Mouse (Mus musculus): Measurements from ENCODE around the gene Nipsnap3b.

The Nipsnap3b gene
- long read RNA-seq, experiment 1, transcript Nipsnap3b-201 (6 exons, 1,552 nt), result major isoform, 120 of 126 reads
- long read RNA-seq, experiment 1, partial matches to known transcripts, result 1 of 126 reads
- long read RNA-seq, experiment 1, other reads (novel, unspliced or antisense), result 4 of 126 reads
- long read RNA-seq, experiment 2, transcript Nipsnap3b-201 (6 exons, 1,552 nt), result major isoform, 88 of 93 reads
- long read RNA-seq, experiment 2, partial matches to known transcripts, result 2 of 93 reads
- long read RNA-seq, experiment 2, other reads (novel, unspliced or antisense), result 1 of 93 reads

- intact Hi-C loops (cut with DNase I), result no loop called here
Measured at GRCm38 (mm10) chr4:53011732-53012361, at the start of gene Nipsnap3b. Gene Nipsnap3b (plus strand): TSS chr4:53011880.

DNA sequence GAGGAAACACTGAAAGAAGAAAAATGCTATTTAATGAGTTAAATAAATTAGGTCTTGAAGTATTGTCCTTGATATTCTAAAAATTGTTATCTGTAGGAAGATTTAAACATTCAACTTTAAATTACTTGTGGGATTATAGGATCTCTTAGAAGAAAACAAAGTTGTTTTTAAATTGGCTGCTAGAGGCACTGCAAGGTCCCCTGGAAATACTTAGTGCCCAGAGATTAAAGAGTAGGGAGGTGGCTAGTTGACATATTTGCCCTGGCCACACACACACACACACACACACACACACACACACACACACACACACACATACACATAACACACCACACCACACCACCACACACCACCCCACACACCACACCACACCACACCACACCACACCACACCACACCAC lies 47.4 kb upstream of the Nipsnap3b start, which contains the start of gene Olfr270:
Gene Olfr270 (plus strand): TSS at position 301 of the 400 bp plus-strand sequence.
- intact Hi-C loops (cut with DNase I), result no loop called here

DNA sequence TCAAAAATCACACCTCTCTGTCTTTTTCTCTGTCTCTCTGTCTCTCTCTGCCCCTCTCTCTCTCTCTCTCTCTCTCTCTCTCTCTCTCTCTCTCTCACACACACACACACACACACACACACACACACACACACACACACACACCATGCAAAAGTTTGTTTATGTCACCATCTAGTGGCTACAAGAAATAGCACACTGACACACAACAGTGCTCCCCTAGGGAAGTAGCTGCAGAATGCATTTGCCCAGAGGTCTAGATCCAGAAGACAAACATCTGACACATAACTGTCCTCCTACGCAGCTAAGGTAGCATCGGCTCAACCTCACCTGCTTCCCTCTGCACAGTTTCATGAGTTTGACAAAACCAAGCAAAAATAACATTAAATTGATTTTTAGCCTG lies 26.5 kb upstream of the Nipsnap3b start:
- intact Hi-C loops (cut with DNase I), result no loop called here

DNA sequence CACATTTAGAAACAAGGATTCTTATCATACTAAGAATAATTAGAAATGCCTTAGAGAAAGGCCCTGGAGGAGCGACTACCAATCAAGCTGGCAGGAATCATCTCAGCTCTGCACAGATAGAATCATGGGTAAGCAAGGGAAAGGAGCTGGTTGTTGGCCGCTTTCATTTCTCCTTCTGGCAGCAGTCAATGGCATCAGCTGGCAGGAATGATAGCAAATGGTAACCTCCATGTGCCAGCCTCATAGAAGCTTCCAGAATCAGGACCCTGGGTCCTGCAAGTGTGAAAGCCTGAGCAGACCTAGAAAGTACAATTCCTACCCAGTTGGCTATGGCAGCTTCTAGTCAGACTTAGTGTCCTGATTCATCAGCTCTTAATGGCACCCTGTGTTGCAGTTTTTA lies 25.4 kb upstream of the Nipsnap3b start:
- intact Hi-C loops (cut with DNase I), result no loop called here

DNA sequence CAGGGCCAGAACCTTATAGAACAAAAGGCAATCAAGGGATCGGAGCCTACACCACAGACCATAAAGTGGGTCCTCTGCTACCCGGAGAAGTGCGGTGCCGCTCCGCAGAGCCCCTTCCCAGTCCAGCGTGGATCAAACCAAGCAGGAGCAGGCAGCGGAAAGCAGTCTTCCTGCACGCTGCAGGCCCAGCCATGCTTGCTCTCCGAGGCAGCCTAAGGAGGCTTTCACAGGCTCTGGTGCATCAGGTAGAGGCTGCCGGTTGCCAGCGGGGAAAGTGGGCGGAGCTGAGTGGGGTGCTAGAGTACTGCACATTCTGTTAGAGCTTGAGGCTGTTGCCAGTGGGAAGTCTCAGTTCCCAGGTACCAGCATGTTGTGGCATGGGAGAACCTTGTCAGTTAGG lies 22.4 kb upstream of the Nipsnap3b start, which contains the start of gene Nipsnap3a:
Gene Nipsnap3a (plus strand): TSS at position 25 of the 400 bp plus-strand sequence.
- intact Hi-C loops (cut with DNase I), result no loop called here

GRCm38 (mm10) chr4:52999449-52999848 lies 12.2 kb upstream of the Nipsnap3b start:
- intact Hi-C loops (cut with DNase I), result no loop called here

DNA sequence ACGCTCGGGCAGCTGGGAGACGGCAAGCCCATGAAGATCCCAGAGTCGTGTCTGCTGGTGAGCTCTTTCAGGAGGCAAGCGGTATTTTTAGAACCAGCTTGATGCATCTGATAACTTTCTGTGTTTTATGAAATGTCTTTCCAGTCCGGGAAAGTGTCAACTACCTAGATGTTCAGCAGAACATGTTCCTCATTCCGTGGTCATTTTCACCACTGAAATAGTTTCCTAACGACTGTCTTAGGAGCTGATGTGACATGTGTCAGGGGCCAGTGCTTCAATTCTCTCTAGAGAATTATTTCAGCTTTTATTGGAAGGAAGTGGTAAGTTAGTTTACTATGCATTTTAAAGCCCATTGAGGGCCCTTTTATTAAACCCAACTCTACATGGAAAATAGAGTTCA lies 11.5 kb upstream of the Nipsnap3b start:
- intact Hi-C loops (cut with DNase I), result no loop called here

DNA sequence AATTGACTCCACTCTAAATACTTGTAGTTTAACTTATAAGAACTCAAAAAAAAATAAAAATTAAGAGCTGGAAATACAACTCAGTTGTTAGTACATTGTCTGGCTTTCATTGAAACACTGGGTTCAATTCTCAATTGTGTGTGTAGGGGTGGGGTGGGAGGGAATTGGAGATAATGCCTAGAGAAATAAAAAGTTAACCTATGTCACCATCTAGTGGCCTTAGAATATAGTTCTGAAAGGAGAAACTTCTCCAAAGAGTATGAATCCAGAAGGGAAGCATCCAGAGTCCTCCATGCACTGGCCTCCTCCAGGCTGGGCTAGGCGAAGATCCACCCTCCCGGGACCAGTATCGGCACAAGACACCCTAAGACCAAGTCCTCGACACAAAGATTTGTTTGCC lies 2.5 kb upstream of the Nipsnap3b start:
- intact Hi-C loops (cut with DNase I), result no loop called here

DNA sequence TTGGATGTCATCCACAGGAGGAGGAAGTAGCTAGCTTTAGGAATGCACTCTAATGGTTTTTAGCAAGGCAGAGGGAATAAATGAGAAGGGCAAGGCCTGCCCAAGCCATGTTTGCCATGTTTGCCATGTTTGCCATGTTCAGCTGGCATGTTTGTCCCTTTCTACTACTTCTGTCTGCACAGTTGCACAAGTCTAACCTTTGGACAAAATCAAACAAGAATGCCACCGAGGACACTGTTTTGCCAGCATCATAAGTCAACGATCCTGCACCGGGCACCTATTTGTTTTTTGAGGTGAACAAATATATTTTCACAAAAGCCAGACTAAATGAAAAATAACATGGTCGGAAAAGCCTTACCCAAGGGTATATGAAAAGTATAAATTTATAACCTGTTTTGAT lies 1.8 kb upstream of the Nipsnap3b start:
- intact Hi-C loops (cut with DNase I), result no loop called here

DNA sequence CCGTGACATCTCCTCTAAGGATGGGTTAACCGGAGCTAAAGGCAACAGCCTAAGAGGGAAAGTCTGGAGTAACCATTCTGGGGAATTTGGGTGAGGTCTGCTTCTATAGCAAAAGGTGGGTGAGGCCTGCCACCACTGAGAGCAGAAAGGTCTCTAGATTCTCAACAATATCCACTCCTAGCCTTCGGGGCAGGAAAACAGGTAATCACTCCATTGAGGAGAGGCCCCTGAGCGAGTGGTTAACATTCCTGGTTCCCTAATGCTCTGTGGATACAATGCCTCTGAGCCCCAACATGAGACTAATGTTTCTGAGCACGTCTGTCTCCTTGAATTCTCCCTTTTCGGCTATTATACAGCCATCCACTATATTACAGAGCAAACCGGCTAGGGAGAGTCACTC lies 2.7 kb downstream of the Nipsnap3b start:
- intact Hi-C loops (cut with DNase I), result no loop called here

GRCm38 (mm10) chr4:53015024-53015423 lies 3.3 kb downstream of the Nipsnap3b start:
- intact Hi-C loops (cut with DNase I), result no loop called here

DNA sequence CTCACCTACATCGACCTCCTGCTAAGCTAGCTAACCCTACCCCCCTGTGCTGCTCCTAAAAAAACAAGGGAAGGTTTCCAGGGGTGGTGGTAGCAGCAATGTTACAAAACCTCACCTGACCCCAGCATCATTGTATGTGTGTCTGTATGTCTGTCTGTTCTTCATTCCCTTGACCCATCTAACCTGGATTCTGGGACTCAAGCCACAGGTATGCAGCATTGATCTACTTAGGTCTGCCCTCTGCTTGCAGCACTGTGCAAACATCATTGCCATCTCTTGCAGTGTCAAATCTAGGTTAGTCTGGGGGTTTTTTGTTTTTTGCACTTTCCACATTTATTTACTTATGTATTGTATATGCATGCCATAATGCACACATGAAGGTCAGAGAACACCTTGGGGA lies 6.7 kb downstream of the Nipsnap3b start:
- intact Hi-C loops (cut with DNase I), result no loop called here

DNA sequence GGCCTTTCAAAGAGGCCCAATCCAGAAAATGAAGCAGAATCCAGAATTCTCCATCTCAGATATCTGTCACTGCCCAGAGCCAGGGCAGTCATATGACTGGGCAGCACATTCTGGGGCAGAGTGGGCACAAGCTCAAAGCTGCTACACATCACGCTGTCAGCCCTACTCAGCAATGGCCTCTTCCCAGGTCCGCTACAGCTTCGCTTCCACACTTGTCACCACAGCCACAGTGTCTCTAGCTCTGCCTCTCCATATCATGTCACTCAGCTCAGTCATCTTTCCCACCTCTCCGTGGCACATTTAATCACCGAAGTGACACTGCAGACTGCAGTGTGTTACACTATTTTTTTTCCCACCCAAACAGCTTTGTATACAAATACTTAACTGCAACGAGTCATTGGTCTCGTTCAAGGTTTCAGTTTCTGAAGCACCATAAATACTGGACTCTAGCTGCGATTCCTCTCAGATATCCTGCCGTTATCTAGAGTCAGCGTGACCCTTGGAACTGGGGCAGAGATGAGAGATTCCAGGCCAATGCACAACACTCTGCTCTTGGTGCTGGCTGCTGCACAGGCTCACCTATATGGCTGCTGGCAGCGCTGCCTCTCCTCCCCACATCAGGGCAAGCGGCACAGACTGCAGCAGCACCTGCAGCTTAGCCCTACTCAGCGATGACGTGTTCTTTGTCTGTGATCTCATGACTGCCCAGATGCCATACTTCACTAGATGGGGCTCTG lies 11.7 kb downstream of the Nipsnap3b start:
- intact Hi-C loops (cut with DNase I), result no loop called here

DNA sequence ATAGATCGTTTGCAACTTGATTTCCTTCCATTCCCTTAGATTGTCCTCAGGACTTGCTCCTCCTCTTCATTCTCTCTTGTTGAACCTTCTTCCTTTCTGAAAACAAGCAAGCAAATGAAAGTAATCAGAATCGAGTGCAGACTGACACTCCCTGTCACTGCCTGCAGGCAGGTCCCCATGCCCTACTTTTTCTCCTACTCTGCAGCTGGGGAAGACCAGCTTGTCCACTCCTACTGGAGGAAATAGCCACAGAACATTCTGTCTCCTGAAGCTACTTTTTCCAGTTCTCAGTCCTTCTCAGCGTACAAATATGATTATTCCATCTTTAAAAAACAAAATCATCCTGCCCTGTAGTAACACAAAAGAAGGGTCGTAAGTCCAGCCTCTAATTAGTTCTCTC lies 12.7 kb downstream of the Nipsnap3b start:
- intact Hi-C loops (cut with DNase I), result no loop called here

- intact Hi-C loops (cut with DNase I), result no loop called here
Measured at GRCm38 (mm10) chr4:53027811-53028210, 16.1 kb downstream of the Nipsnap3b start.

- intact Hi-C loops (cut with DNase I), result no loop called here
Measured at GRCm38 (mm10) chr4:53030326-53030948, 18.8 kb downstream of the Nipsnap3b start.

DNA sequence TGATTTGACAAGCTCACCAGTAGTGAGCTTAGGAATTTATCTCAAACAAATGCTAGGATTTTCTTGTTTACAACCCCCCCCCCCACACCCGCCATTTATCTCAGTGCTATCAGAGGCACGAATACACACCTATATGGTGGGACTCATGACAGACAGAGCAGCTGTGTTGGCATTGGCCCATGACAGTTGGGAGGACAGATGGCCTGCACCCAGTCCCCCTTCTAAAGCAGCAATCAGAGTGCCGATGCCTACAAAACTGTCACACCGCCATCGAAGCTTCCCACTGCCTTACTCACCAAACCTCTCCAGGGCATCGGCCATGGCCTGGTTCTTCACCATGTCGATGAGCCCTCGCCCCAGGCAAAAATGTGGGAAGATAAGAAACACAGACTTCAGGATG lies 32.1 kb downstream of the Nipsnap3b start:
- intact Hi-C loops (cut with DNase I), result no loop called here

DNA sequence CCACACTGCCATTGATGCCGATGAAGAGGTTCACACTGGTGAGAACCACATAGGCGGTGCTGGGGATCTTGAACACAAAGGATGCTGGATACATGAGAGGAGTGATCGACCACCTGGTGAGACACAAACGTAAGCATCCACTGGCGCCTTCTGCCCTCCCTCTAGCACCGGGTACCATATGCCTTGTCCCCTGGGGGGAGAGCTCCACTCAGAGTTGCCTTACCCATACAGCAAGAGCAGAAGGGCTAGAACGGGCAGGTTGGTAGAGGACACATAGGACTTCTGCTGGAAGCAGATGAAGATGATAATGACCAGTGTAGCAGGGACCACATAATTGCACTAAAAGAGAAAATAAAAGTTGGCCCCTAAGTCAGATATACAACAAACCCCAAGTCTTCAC lies 34.1 kb downstream of the Nipsnap3b start:
- intact Hi-C loops (cut with DNase I), result no loop called here

GRCm38 (mm10) chr4:53046238-53047022 lies 34.8 kb downstream of the Nipsnap3b start:
- intact Hi-C loops (cut with DNase I), result no loop called here

DNA sequence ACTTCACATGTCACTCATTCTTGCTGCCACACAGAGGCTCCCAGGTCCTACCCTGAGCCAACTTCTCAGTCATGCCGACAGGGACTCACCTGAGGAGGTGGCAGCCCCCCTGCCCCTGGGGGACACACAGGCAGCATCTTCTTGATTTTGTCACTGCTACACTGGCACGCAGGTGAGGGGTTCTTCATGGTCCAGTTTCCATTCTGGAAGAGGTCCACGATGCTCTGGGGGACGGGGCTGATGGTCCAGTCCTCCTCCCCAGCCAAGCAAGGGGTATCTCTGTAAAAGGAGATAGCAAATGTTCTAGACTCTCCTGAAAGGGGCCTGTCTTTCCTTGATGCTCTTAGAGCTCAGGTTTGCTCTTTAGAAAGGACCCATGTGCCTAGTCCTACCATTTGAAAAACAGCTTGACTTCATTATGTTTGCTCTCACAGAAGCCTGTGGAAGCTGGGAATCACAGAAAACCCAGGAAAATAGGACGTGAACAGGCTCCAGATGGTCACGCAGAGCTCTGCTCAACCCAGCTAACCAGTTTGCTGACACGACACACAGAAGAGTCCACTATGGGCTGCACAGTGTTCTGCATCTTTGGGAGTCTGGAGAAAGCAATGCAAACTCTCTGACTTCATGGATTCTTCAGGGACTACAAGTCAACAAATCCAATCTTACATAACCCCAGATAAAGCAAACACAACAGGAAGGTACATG lies 50.8 kb downstream of the Nipsnap3b start:
- intact Hi-C loops (cut with DNase I), result no loop called here

All from adrenal gland (tissue).